Mouse (Mus musculus) B cell, adult 62 days (primary cell): ENCODE data around the gene Tfb2m. TPM values are rescaled to one million over a fixed set of nuclear protein-coding genes. Genes with fewer than 3 reads are reported as not detected.

Experiments used
- total RNA-seq: library from RNA; stranded (reverse); gene quantifications from 4 replicates; pipeline ENCODE4 v1.2.4, GENCODE M21; 2023

The Tfb2m gene
- total RNA-seq = 32.8 to 40.3 TPM (median 37.1 TPM) in 4 replicates

DNA sequence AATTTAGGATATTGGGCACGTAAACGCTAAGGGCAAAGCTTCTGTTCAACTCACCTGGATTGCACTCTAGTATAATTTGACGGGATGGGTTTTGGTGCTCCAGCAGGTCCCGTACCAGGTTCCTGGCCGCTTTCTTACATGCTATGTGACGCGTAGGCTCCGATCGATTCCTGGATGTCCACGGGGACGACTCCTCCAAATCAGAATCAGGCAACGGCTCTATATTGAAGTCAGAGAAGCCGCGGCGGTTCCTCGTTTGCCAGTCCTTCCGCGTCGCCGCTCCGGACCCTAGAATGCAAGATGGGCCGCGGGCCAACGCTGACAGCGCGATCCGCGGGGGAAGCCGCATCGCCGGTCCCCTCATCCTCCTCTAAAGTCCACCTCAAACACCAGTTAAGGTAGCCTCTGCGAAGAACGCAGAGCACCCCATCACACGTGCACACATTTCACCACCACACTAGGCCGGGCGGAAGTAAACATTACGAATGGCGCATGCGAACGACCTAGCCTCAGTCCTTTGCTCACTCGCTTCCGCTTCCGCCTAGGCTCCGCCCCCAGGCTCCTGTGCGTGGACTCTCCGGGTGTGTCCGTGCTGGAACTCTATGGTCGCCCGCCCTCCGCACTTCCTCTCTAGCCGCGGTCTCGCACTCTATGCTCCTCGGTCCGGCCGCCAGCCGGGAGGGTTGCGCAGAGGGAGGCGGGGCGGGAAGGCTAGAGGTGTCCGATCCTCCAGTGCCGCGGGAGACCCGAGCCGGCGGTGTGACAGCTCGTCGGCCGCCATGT, at the start of gene Tfb2m, which contains the start of gene Cnst:
TSS of gene Tfb2m (minus strand) at position 500 of the 783 bp plus-strand sequence.
TSS of gene Cnst (plus strand) at position 603 of the 783 bp plus-strand sequence.

DNA sequence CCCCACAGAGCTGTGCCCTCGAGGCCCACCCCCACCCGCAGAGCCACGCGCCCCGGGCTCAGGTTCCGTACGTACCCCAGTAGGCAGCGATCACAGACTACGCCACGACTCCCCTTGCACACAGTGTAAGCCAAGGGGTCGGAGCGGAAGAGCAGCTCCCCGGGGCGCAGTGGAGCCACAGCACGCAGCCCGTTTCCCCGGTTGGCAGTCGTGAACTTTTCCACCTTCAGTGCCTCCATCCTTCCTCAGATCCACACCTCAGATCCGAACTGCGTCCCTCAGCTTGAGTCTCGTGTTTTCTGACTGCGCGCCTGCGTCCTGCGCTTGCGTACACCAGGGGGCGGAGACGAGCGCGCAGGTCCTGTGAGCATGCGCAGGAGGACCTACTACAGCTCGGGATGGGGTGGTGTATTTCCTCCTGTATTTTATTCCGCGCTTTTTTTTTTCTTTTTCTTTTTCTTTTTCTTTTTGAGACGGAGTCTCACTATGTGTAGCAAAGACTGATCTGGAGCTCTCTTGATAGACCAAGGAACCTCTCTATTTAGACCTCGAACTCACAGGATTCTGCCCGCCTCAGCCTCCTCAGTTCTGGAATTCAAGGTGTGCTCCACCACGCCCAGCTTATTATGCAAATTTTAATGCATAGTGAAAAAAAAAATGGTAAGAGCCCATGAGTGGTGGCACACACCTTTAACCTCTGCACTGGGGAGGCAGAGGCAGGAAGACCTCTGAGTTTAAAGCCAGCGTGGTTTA, 28.2 kb downstream of the Tfb2m start, which contains the start of gene Smyd3:
TSS of gene Smyd3 (minus strand) at position 329 of the 753 bp plus-strand sequence.

Other genes with a start within 250 kb of the Tfb2m start
- 32.3 to 44.1 TPM (median 36.5 TPM) in 4 replicates for gene Smyd3, start 28.2 kb downstream of the Tfb2m start, total RNA-seq
- 24.6 to 28.0 TPM (median 26.0 TPM) in 4 replicates for gene Cnst, start 103 bp upstream of the Tfb2m start, total RNA-seq
- 2.5 to 5.7 TPM (median 4.2 TPM) in 4 replicates for gene Sccpdh, start 121.9 kb upstream of the Tfb2m start, total RNA-seq
- gene Kif28, start 199.0 kb upstream of the Tfb2m start, total RNA-seq = not detected in 4 replicates